Mouse (Mus musculus) neural tube, embryonic 12.5 days (tissue): Measurements from ENCODE around the gene Zranb1. TPM values are rescaled to one million over a fixed set of nuclear protein-coding genes. Genes with fewer than 3 reads are reported as not detected.

ENCODE experiments used
- ATAC-seq: fragments of 200-750 bp; cut with Nextera tagmentation; 2 replicates; pipeline ENCODE4 v1.8.0; 2017; ENCODE audit warnings: low read depth, mild to moderate bottlenecking, moderate TSS enrichment, moderate library complexity; ENCODE audit not compliant: low FRiP score
- H3K27ac ChIP-seq: fragments of 300-500 bp; sonication (generic); 2 replicates; pipeline ENCODE4 v1.5.1; 2016
- H3K27me3 ChIP-seq: fragments of 300-500 bp; sonication (generic); replicated peaks from 2 replicates; pipeline ENCODE4 v1.6.1; 2016; ENCODE audit warnings: mild to moderate bottlenecking
- H3K36me3 ChIP-seq: fragments of 300-500 bp; sonication (generic); 2 replicates; pipeline ENCODE4 v1.6.1; 2016; ENCODE audit warnings: mild to moderate bottlenecking
- H3K4me1 ChIP-seq: fragments of 300-500 bp; sonication (generic); 2 replicates; pipeline ENCODE4 v1.6.1; 2016
- H3K4me2 ChIP-seq: fragments of 300-500 bp; sonication (generic); replicated peaks from 2 replicates; pipeline ENCODE4 v1.6.1; 2016; ENCODE audit warnings: mild to moderate bottlenecking
- H3K4me3 ChIP-seq: fragments of 300-500 bp; sonication (generic); 2 replicates; pipeline ENCODE4 v1.5.1; 2016
- H3K9ac ChIP-seq: fragments of 300-500 bp; sonication (generic); 2 replicates; pipeline ENCODE4 v1.6.1; 2016; ENCODE audit warnings: mild to moderate bottlenecking
- H3K9me3 ChIP-seq: fragments of 300-500 bp; sonication (generic); 2 replicates; pipeline ENCODE4 v1.6.1; 2016; ENCODE audit warnings: mild to moderate bottlenecking
- WGBS: fragments of 180-500 bp; shearing (Covaris S2); methylation state at CpG from one replicate; pipeline ENCODE4 v1.1.7; 2016; 5-methylcytosine and 5-hydroxymethylcytosine counted together
- polyA plus RNA-seq: library from polyadenylated mRNA; unstranded; fragments of >200 nt; fragmentation: Nextera tagmentation; extraction: Ambion mirVana; gene quantifications from 2 replicates; pipeline ENCODE4 v1.2.1, GENCODE M21; 2016

Gene Zranb1
- polyA plus RNA-seq, 1 experiment from 2014 or later = 19.7 TPM

DNA sequence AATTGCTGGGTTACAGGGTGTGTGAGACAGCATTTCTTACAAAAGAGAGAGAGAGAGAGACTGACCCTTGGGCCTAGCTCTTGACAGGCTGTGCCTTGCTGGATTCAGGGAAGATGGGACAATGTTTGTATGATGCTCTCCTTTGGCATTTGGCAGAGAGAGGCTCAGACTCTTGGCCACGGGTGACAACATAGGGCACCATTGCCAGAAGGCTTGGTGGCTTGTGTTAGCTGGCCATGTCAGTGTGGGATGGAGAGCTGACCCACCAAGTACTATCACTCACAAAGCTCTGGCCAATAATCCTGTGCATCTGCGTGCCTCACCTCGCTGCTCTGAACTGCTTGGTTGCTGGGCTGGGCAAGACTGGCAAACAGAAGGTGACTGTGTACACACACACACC is 79.5 kb downstream of the Zranb1 start:
- Histone ChIP-seq H3K9me3 (no peaks in the 10 kb centered on the region), H3K4me1 (peaks cover 62% of the 10 kb centered on the region), H3K27ac (no peak overlapping the region), H3K36me3 (peaks cover 13% of the 10 kb centered on the region; the same call in 1 of the 2 replicates), H3K4me3 (no peak overlapping the region), H3K9ac (no peak overlapping the region), H3K4me2 (no peak overlapping the region), H3K27me3 (no peaks in the 10 kb centered on the region)
- no peak for ATAC-seq
- WGBS = 94% methylated on average over 3 of the region's 3 CpGs

DNA sequence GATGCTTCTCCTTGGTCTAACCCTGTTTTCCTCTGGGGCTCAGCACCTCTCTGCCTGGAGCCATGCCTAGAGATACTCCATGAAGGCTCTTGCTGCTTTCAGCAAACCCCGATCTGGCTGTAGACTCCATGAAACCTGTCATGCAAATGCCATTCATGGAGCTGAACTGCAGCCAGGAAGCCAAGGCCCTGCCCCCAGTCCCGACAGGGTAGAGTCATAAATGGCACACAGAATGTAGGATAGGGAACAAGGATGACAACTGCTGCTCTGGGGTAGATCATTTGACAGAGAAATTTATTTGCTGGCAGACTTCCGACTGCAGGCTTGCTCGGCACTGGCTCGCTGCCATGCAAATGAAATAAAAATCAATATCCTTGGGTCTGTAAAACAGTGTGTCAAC is 80.2 kb downstream of the Zranb1 start:
- H3K27me3 ChIP-seq = no peaks in the 10 kb centered on the region
- H3K9me3 ChIP-seq = no peaks in the 10 kb centered on the region
- H3K36me3 ChIP-seq = peaks cover 8% of the 10 kb centered on the region; the same call in 1 of the 2 replicates
- H3K4me1 ChIP-seq = peaks cover 69% of the 10 kb centered on the region
- H3K4me2 ChIP-seq = 0 out of 2 replicates have a peak overlapping the region, but pooled peaks have one; percentile 24
- 52% methylated on average over 5 of the region's 5 CpGs for WGBS
- ATAC-seq = no peak
- no peak overlapping the region for H3K4me3 ChIP-seq
- no peak overlapping the region for H3K9ac ChIP-seq
- H3K27ac ChIP-seq = no peak overlapping the region

DNA sequence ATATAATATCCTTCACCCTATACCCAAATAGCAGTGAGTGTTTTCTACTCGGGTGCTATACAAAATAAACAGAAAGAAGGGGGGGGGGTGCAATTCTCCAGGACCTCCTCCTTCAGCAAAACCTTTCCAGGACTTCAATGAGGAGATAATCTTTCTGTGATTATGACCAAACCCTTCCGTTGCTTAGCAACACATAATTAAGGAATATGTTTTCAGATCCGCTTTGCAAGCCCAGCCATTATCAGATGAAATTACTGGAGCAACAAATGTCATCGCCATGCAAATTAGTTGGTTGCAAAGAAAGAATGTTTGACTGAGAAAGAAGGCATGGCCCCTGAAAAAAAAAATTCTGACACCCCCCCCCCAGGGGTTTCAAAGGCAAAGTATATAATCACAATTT is 80.7 kb downstream of the Zranb1 start:
- no peak for ATAC-seq
- Histone ChIP-seq H3K27ac (no peak overlapping the region), H3K4me2 (no peak overlapping the region), H3K4me1 (peaks cover 72% of the 10 kb centered on the region), H3K9ac (no peak overlapping the region), H3K9me3 (no peaks in the 10 kb centered on the region), H3K4me3 (no peak overlapping the region), H3K27me3 (no peaks in the 10 kb centered on the region), H3K36me3 (peaks cover 8% of the 10 kb centered on the region; the same call in 1 of the 2 replicates)
- 70% methylated on average over 4 of the region's 4 CpGs for WGBS

DNA sequence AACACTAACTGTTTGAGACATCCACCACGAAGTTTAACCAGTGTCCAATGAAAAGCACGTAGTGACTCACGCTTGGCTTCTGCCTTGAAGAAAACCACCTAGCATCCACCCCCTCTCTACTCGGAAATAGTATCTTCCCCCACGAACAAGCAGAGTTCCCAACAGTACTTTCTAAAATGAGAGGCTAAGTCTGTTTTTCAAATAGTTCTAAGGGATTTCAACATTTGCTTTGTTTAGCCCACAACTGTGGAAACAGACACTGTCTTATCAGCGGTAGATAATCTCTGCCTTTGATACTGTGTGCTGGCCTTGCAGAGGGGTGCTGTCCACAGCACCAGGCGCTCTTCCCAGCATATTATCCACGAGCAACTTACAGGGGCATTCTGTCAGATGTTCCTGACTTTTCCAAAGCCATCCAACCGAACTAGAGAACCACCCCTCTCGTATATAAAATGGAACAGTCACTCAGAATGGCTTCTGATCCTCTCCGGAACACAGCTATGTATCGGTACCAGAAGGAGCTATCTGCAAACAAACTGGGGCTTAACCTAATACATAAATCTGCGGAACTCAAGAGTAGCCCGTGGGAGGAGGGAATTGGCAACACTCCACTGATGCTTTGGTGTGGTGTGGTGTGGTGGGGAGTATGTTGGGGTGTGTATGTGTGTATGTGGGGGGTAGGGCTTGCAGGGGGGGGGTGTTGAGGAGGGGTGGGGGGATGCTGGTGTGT is 81.9 kb downstream of the Zranb1 start:
- Histone ChIP-seq H3K36me3 (peaks cover 8% of the 10 kb centered on the region; the same call in 1 of the 2 replicates), H3K9me3 (no peaks in the 10 kb centered on the region), H3K4me3 (no peak overlapping the region), H3K9ac (no peak overlapping the region), H3K27ac (no peak overlapping the region), H3K4me1 (peaks cover 70% of the 10 kb centered on the region), H3K4me2 (no peak overlapping the region), H3K27me3 (no peaks in the 10 kb centered on the region)
- no peak for ATAC-seq
- 85% methylated on average over 14 of the region's 14 CpGs for WGBS

DNA sequence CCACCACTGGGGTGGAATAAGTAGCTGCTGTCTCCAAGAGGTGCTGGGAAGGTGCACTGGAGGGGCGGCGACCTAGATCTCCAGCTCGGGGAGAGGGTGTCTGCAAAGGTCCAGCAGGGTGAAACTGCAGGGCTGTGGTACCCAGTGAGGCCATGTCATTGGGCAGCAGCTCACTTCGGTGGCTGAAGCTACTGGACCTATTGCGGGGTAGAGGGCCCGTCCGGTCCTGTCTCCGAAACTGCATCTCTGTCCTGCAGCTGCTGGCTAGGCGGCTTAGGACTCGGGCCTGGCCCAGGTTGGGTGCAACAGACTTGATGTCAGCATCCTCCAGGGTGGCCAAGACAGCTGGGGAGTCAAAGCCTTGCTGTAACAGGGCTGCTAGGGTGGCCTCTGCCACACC is 83.0 kb downstream of the Zranb1 start:
- H3K27me3 ChIP-seq = no peaks in the 10 kb centered on the region
- ATAC-seq = no peak
- no peak overlapping the region for H3K4me3 ChIP-seq
- H3K36me3 ChIP-seq = peaks cover 8% of the 10 kb centered on the region; the same call in 1 of the 2 replicates
- H3K9ac ChIP-seq = no peak overlapping the region
- WGBS = 91% methylated on average over 10 of the region's 10 CpGs
- H3K27ac ChIP-seq = no peak overlapping the region
- no peak overlapping the region for H3K4me2 ChIP-seq
- peaks cover 64% of the 10 kb centered on the region for H3K4me1 ChIP-seq
- no peaks in the 10 kb centered on the region for H3K9me3 ChIP-seq

DNA sequence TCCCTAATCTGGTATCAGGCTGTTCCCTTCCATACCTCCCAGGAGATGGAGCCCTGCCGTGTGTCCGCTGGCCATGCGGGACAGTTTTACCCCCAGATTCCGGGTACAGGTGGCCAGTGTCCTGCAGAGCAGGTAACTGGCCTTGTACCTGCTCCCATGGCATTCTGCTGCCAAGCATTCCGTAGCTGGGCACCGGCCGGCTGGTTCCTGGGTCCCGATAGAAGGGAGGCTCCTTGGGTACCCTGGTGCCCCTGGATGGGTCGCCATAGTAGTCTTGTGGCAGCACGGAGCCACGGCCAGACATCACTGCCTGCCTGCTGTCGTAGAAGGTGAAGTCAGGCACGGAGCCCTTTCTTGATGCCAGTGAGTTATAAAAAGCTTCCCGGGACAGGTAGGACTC is 83.7 kb downstream of the Zranb1 start:
- peaks cover 7% of the 10 kb centered on the region; the same call in 1 of the 2 replicates for H3K36me3 ChIP-seq
- H3K4me3 ChIP-seq = no peak overlapping the region
- H3K9ac ChIP-seq = no peak overlapping the region
- no peak for ATAC-seq
- H3K27ac ChIP-seq = no peak overlapping the region
- no peaks in the 10 kb centered on the region for H3K27me3 ChIP-seq
- H3K4me1 ChIP-seq = peaks cover 67% of the 10 kb centered on the region
- H3K9me3 ChIP-seq = no peaks in the 10 kb centered on the region
- WGBS = 93% methylated on average over 14 of the region's 14 CpGs
- no peak overlapping the region for H3K4me2 ChIP-seq

DNA sequence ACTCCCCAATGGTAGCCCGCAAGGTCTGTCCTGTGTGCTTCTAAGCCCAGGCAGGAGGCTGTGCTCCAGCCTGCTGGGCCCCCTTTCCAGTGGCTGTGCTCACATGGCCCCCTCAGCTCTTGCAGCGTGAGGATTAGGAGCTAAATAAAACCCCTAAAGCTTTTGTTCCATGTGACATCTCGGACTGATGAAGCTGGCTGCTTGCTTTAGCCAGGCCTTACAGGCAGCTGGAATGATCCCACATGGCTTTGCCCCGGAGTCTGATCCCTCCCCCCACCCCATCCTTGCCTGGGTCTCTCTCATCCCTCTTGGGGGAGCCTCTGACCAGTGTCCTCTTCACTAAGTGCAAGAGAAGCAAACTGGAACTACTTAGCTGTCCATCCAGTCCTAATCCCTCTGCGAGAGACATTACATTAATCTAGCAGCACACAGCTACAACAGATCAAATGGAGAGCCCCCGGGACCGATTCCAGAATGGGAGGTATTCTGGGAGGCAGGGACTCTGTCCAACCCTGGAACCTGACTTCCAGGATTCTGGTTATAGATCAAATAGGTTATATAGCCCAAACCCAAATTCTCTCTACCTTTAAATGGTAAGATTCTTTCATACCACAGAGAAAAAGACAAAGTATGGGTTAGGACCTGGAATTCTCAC is 84.6 kb downstream of the Zranb1 start:
- Histone ChIP-seq H3K9me3 (no peaks in the 10 kb centered on the region), H3K9ac (0 out of 2 replicates have a peak overlapping the region, but pooled peaks have one; percentile 13), H3K4me1 (peaks cover 66% of the 10 kb centered on the region)

DNA sequence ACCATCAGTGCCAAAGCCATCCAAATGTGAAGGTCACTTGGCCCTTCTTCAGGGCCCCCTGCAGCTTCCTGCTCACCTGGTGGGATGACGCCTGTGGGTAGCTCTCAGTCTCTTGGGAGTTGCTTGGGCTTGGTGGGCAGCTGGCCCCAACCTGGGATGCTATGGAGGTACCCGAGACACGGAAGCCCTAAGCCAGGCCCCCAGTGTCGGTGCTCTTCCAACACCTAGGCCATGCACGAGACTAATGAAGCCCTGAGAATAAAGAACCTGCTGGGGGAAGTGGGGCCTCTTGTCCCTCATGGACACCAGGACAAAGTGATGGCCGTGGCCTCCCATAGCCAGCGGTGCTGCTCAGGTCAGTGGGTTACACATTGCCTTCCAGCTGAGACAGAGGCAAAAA is 88.0 kb downstream of the Zranb1 start:
- Histone ChIP-seq H3K4me2 (no peak overlapping the region), H3K9ac (no peak overlapping the region), H3K4me3 (no peak overlapping the region), H3K4me1 (peaks cover 43% of the 10 kb centered on the region), H3K27me3 (no peaks in the 10 kb centered on the region), H3K9me3 (no peaks in the 10 kb centered on the region), H3K36me3 (no peaks in the 10 kb centered on the region), H3K27ac (no peak overlapping the region)
- WGBS = 83% methylated on average over 7 of the region's 7 CpGs
- no peak for ATAC-seq

More for the DNA sequence above, 84.6 kb downstream of the Zranb1 start:
- Histone ChIP-seq H3K4me3 (no peak overlapping the region), H3K4me2 (peak overlapping the region; percentile 20; the same call in 1 of the 2 replicates), H3K36me3 (no peaks in the 10 kb centered on the region), H3K27me3 (no peaks in the 10 kb centered on the region), H3K27ac (0 out of 2 replicates have a peak overlapping the region, but pooled peaks have one; percentile 15)
- 49% methylated on average over 7 of the region's 7 CpGs for WGBS
- ATAC-seq = peak; percentile 23; the same call in 1 of the 2 replicates

DNA sequence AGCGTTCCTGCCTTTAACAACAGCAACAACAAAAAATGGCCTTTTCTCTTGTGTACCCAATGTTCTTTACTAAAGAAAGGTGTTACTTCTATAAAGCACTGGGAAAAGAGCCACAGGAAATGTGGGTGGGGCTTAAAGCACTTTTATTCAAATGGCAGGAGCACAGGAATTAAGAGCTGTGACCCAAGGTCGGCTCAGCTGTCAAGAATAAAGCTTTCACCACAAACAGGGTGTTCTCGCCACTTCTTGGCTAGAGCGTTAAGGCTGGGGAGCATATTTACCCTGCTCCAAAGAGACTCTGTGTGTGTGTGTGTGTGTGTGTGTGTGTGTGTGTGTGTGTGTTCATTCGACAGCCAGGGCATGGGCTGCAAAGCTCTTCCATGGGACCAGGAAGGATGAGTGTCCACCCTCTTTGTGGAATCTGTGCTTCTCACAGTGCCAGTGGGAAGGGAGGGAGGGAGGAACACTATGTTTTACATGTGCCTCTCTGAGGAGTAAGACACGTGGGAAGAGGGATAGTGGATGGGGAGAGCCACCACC is 88.6 kb downstream of the Zranb1 start:
- Histone ChIP-seq H3K4me2 (no peak overlapping the region), H3K27me3 (no peaks in the 10 kb centered on the region), H3K27ac (no peak overlapping the region), H3K9ac (no peak overlapping the region), H3K36me3 (no peaks in the 10 kb centered on the region), H3K9me3 (no peaks in the 10 kb centered on the region), H3K4me1 (peaks cover 38% of the 10 kb centered on the region), H3K4me3 (no peak overlapping the region)
- WGBS = 52% methylated on average over 6 of the region's 6 CpGs
- ATAC-seq = no peak

DNA sequence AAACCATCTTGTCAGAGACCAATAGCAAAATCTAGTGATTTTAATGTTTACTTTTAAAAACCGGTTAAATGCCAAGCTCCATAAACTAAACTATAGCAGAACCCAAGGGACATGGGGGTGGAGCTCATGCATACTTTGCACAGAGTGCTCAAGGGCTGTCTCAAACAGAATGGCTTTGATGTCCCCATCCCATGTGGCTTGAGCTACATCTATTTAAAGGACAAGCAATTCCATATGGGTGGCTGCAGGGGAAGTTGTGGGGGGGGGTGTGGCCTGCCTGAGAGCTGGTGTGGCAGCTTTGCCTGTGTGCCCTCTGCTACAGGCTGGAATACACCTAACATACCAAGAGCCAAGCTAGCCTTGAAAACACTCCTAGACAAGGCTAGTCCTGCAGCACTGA is 93.8 kb downstream of the Zranb1 start:
- no peak overlapping the region for H3K9ac ChIP-seq
- no peak overlapping the region for H3K4me2 ChIP-seq
- peaks cover 13% of the 10 kb centered on the region for H3K4me1 ChIP-seq
- 81% methylated on average over 1 of the region's 1 CpGs for WGBS
- ATAC-seq = no peak
- no peak overlapping the region for H3K4me3 ChIP-seq
- H3K9me3 ChIP-seq = no peaks in the 10 kb centered on the region
- no peak overlapping the region for H3K27ac ChIP-seq
- H3K27me3 ChIP-seq = no peaks in the 10 kb centered on the region
- no peaks in the 10 kb centered on the region for H3K36me3 ChIP-seq

DNA sequence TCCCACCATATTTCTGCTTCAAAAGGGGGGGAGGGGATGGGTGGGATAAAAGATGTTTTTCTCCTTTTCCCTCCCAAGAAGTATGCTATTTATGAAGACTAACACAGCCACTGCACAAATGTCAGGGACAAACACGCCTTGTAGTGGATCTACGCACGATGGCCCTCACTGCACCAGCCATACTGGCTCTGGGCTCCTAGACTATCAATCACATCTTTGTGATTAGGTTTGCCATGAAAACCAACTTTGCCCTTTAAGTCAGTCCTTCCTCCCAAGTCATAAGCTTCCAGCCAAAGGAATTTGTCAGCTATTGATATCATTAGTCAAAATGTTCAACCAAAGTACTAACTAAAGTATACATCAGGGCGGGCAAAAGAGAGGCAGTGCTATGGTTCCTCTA is 97.0 kb downstream of the Zranb1 start:
- no peak overlapping the region for H3K4me3 ChIP-seq
- H3K36me3 ChIP-seq = no peaks in the 10 kb centered on the region
- no peak overlapping the region for H3K4me2 ChIP-seq
- H3K27ac ChIP-seq = no peak overlapping the region
- 89% methylated on average over 4 of the region's 4 CpGs for WGBS
- no peaks in the 10 kb centered on the region for H3K27me3 ChIP-seq
- H3K4me1 ChIP-seq = peaks cover 13% of the 10 kb centered on the region
- H3K9ac ChIP-seq = no peak overlapping the region
- H3K9me3 ChIP-seq = no peaks in the 10 kb centered on the region
- no peak for ATAC-seq

DNA sequence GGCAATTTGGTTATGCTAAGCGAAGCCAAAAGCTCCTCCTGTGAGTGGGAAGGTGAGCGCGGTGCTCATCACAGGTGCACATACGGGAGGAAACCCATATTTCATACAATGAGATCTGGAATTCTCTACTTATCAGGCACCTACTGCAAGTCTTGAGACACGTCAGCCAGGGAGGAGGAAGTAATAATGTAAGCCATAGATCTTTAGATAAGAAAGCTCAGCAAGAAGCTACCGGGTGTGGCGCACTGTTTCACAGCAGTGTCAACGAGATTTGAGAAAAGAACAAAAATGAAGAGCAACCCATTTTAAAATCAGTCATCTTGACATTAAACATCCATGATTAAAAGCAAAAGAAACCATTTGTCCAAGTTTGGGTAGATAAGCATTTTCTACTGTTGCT is 98.1 kb downstream of the Zranb1 start:
- H3K4me1 ChIP-seq = peaks cover 24% of the 10 kb centered on the region
- H3K9me3 ChIP-seq = no peaks in the 10 kb centered on the region
- no peak overlapping the region for H3K4me3 ChIP-seq
- no peak for ATAC-seq
- no peaks in the 10 kb centered on the region for H3K27me3 ChIP-seq
- no peak overlapping the region for H3K4me2 ChIP-seq
- no peak overlapping the region for H3K9ac ChIP-seq
- WGBS = 93% methylated on average over 8 of the region's 8 CpGs
- H3K36me3 ChIP-seq = no peaks in the 10 kb centered on the region
- H3K27ac ChIP-seq = no peak overlapping the region
